Mouse (Mus musculus): ENCODE results near the gene Gng2. TPM values are rescaled to one million over a fixed set of nuclear protein-coding genes. Genes with fewer than 3 reads are reported as not detected.
A peak's percentile ranks its signal among the peaks of the same experiment; 100 is the strongest.

The Gng2 gene
- polyA plus RNA-seq, 1 experiment from 2014 or later = 60.6 TPM

DNA sequence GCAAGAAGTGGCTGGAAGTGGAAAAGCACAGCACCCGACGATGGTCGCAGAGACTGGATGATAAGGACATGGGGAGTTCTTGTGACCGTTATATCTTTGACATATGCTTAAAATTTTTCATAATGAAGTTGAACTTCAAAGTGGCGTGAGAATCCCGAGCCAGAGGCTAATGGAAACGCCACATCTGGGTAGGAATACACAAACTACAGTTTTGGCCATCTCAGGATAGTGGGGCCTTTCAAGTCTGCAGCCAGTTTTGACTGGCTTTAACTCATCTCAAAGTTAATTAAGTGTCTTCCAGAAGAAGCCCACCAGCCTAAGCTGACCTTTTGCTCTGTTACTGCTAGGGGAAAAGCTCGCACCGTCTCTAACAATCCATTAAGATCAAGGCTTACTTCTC, 17.6 kb downstream of the Gng2 start:
- Histone ChIP-seq H3K9ac (no peak overlapping the region), H3K27me3 (no peaks in the 10 kb centered on the region), H3K4me2 (no peak overlapping the region), H3K36me3 (0 out of 2 replicates have a peak, but pooled peaks cover 6% of the 10 kb centered on the region), H3K27ac (no peak overlapping the region), H3K4me1 (peaks cover 6% of the 10 kb centered on the region; the same call in 1 of the 2 replicates), H3K9me3 (no peaks in the 10 kb centered on the region), H3K4me3 (no peak overlapping the region)
- no peak for ATAC-seq (ENCODE audit: insufficient number of reproducible peaks, low FRiP score, low TSS enrichment, low read depth)
- whole genome bisulfite sequencing = 56% methylated on average over 9 of the region's 9 CpGs

DNA sequence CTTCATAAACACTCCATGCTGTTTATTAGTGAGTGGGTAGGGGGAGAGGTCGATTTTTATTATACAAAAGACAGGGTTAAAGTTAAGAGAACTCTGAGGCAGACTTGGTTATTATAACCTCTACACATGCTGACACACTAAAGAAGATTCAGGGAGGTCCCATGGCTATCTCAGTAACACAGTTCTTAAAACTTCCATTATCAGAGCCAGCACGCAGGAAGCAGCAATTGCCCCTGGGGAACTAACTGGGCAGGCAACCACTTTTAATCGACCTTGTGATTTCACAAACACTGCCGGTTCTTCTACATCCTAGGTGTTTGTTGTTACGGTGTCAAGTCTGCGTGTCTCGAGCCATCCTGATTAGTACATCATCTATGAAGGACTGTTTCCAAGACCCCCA, 22.4 kb downstream of the Gng2 start:
- H3K4me1 ChIP-seq = peaks cover 3% of the 10 kb centered on the region; the same call in 1 of the 2 replicates
- ATAC-seq (ENCODE audit: insufficient number of reproducible peaks, low FRiP score, low TSS enrichment, low read depth) = no peak
- 86% methylated on average over 7 of the region's 7 CpGs for WGBS
- no peak overlapping the region for H3K4me2 ChIP-seq
- 0 out of 2 replicates have a peak, but pooled peaks cover 6% of the 10 kb centered on the region for H3K36me3 ChIP-seq
- no peak overlapping the region for H3K4me3 ChIP-seq
- H3K9me3 ChIP-seq = no peaks in the 10 kb centered on the region
- H3K27me3 ChIP-seq = no peaks in the 10 kb centered on the region
- no peak overlapping the region for H3K9ac ChIP-seq
- no peak overlapping the region for H3K27ac ChIP-seq

DNA sequence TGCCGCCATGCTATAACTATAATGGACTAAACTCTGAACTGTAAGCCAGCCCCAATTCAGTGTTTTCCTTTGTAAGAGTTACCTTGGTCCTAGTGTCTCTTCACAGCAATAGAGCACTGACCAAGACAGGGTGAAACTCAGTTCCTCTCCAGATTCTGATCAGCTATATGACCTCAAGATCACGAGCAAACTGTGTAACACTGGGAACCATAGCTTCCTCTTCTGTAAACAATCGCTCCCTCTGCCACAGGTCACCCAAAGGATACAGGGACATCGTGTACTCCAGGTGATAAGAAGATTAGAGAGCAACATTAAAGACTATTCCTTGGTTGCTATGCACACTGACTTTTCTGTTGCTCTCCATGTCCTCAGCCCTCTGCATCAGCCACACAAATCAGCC, 26.6 kb downstream of the Gng2 start:
- no peak overlapping the region for H3K27ac ChIP-seq
- no peaks in the 10 kb centered on the region for H3K27me3 ChIP-seq
- no peak overlapping the region for H3K9ac ChIP-seq
- H3K4me3 ChIP-seq = no peak overlapping the region
- H3K36me3 ChIP-seq = 0 out of 2 replicates have a peak, but pooled peaks cover 2% of the 10 kb centered on the region
- WGBS = 89% methylated on average over 4 of the region's 4 CpGs
- H3K4me1 ChIP-seq = no peaks in the 10 kb centered on the region
- H3K4me2 ChIP-seq = no peak overlapping the region
- H3K9me3 ChIP-seq = no peaks in the 10 kb centered on the region
- ATAC-seq (ENCODE audit: insufficient number of reproducible peaks, low FRiP score, low TSS enrichment, low read depth) = no peak

DNA sequence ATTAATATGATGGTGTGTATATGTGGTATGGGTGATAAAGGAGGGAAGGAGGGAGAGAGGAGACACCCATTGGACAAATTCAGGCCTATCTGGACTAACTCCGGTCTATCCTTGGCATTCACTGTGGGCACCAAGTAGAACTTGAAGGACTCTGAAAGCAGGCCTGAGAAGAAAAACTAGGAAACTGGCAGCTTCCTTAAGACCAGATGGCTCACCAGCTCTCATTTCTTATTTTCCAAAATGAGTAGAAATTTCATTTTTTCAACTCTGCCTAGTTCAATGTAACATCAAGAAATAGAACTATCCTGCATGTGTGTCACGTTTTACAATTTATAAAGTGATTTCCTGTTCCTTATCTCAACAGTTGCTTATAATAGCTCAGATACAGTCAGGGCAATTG, 28.0 kb downstream of the Gng2 start:
- no peak for ATAC-seq (ENCODE audit: insufficient number of reproducible peaks, low FRiP score, low TSS enrichment, low read depth)

DNA sequence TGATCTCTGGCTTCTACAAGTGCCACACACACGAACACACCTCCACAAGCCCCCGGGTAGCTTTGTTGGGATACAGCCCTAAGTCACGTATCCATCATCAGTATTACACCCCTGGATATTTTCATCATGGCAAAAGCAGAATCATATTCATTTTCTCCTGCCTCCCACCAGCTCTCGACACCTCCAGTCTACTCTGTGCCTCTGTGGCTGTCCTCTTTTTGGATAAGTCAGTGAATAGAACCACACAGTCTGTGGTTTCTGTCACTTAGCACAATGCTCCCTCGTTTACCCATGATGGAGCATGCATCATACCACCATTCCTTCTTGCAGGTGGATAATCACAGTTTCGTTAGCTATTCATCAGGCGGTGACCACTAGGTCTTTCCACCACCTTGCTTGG, 31.2 kb downstream of the Gng2 start:
- H3K4me2 ChIP-seq = no peak overlapping the region
- H3K4me3 ChIP-seq = no peak overlapping the region
- no peak overlapping the region for H3K27ac ChIP-seq
- H3K36me3 ChIP-seq = no peaks in the 10 kb centered on the region
- no peaks in the 10 kb centered on the region for H3K4me1 ChIP-seq
- no peak overlapping the region for H3K9ac ChIP-seq
- H3K27me3 ChIP-seq = no peaks in the 10 kb centered on the region
- WGBS = 92% methylated on average over 7 of the region's 7 CpGs
- no peak for ATAC-seq (ENCODE audit: insufficient number of reproducible peaks, low FRiP score, low TSS enrichment, low read depth)
- no peaks in the 10 kb centered on the region for H3K9me3 ChIP-seq

More for the DNA sequence above, 28.0 kb downstream of the Gng2 start:
- Histone ChIP-seq H3K9ac (no peak overlapping the region), H3K27me3 (no peaks in the 10 kb centered on the region), H3K9me3 (no peaks in the 10 kb centered on the region), H3K27ac (peak overlapping the region; percentile 27; the same call in 1 of the 2 replicates), H3K4me2 (no peak overlapping the region), H3K36me3 (no peaks in the 10 kb centered on the region), H3K4me3 (no peak overlapping the region), H3K4me1 (no peaks in the 10 kb centered on the region)
- WGBS = 93% methylated on average over 2 of the region's 2 CpGs

DNA sequence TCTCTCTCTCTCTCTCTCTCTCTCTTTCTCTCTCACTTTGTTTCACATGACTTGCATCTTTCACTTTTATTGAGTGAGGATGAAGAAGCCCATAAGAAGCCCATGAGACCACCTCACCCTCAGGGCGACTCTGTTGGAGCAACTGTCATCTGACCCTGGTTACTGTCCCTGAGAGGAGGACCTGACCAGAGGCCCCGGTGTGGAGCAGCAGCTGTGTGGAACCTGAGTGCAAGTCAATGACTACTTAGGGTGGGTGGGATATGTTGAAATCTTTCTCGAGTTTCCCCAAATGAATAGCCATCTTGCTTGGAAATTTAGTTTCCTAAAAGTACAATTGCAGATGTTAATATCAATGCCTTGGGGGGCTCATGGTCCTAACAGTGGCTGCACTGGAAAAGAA, 34.7 kb downstream of the Gng2 start:
- no peak for ATAC-seq (ENCODE audit: insufficient number of reproducible peaks, low FRiP score, low TSS enrichment, low read depth)
- 62% methylated on average over 3 of the region's 3 CpGs for WGBS
- Histone ChIP-seq H3K4me3 (no peak overlapping the region), H3K36me3 (no peaks in the 10 kb centered on the region), H3K27me3 (no peaks in the 10 kb centered on the region), H3K27ac (no peak overlapping the region), H3K9ac (no peak overlapping the region), H3K9me3 (no peaks in the 10 kb centered on the region), H3K4me1 (no peaks in the 10 kb centered on the region), H3K4me2 (no peak overlapping the region)

DNA sequence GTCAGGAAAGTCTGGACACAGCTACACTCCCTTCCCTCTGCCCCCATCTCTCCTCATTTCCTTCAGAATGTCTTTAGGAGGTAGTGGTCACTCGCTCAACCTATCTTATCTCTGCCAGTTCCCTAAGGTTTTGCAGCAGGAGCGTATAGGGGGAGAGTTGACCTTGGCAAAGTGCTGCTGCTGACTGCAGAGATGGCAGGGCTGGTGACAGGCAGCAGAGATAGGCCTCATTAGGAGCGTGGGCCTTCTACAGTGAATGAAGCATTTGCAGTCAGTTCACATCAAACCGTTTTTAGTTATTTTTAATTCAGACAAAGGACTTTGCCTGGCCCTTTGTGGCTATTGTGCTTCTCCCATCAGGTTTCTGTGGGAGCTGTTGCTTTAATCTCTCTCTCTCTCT, 35.1 kb downstream of the Gng2 start:
- no peak for ATAC-seq (ENCODE audit: insufficient number of reproducible peaks, low FRiP score, low TSS enrichment, low read depth)
- no peaks in the 10 kb centered on the region for H3K4me1 ChIP-seq
- H3K36me3 ChIP-seq = no peaks in the 10 kb centered on the region
- no peak overlapping the region for H3K27ac ChIP-seq
- H3K27me3 ChIP-seq = no peaks in the 10 kb centered on the region
- no peaks in the 10 kb centered on the region for H3K9me3 ChIP-seq
- no peak overlapping the region for H3K4me3 ChIP-seq
- WGBS = 80% methylated on average over 4 of the region's 4 CpGs
- H3K4me2 ChIP-seq = no peak overlapping the region
- H3K9ac ChIP-seq = no peak overlapping the region

DNA sequence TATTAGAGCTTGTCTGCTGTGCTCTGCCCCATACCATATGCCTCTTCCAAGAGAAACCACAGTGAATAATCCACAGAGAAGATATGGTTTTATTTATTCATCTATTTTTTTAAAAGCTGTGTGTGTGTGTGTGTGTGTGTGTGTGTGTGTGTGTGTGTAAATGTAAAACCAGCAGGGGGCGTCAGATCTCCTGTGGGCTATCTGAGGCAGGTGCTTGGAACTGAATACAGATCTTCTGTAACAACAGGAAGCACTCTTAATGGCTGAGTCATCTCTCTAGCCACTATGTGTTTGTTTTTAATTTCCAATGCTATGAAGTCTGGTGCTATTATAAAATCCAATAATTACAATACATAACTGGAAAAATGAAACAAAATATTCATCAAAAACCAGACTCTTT, 37.4 kb downstream of the Gng2 start:
- 91% methylated on average over 1 of the region's 1 CpGs for WGBS
- H3K36me3 ChIP-seq = no peaks in the 10 kb centered on the region
- no peak overlapping the region for H3K4me3 ChIP-seq
- no peaks in the 10 kb centered on the region for H3K27me3 ChIP-seq
- no peaks in the 10 kb centered on the region for H3K4me1 ChIP-seq
- H3K27ac ChIP-seq = no peak overlapping the region
- no peak for ATAC-seq (ENCODE audit: insufficient number of reproducible peaks, low FRiP score, low TSS enrichment, low read depth)
- no peaks in the 10 kb centered on the region for H3K9me3 ChIP-seq
- no peak overlapping the region for H3K4me2 ChIP-seq
- H3K9ac ChIP-seq = no peak overlapping the region

DNA sequence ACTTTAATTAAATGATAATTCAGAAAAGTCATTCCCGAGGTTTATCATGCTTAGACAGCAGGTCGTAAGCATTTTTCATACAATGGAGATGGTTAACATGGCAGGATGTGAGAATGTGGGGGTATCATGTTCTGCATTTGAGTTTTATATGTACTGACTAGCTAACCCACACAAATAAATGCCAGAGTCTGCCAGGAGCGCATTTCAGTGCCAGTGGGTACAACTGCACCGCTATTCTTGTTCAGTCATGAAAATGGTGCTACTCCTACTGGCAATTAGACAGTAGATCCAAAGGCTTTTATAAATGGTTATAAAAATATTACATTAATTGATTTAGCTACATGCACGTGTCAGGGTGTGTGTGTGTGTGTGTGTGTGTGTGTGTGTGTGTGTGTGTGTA, 38.9 kb downstream of the Gng2 start:
- Histone ChIP-seq H3K9me3 (no peaks in the 10 kb centered on the region), H3K4me1 (no peaks in the 10 kb centered on the region), H3K4me3 (no peak overlapping the region), H3K27ac (no peak overlapping the region), H3K4me2 (no peak overlapping the region), H3K9ac (no peak overlapping the region), H3K36me3 (no peaks in the 10 kb centered on the region), H3K27me3 (no peaks in the 10 kb centered on the region)
- 82% methylated on average over 5 of the region's 5 CpGs for WGBS
- no peak for ATAC-seq (ENCODE audit: insufficient number of reproducible peaks, low FRiP score, low TSS enrichment, low read depth)

DNA sequence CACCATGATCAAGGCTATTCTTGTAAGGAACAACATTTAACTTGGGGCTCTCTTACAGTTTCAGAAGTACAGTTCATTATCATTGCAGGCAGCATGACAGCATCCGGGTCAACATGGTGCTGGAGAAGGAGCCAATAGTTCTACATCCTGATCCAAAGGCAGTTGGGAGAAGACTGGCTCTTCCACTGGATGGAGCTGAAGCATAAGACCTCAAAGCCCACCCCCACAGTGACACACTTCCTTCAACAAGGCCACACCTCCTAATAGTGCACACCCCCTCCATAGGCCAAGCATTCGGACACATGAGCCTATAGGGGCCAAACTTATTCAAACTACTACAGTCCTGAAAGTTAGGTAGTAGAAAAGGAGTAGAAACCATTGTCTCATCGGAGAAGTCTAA, 42.3 kb downstream of the Gng2 start:
- Histone ChIP-seq H3K27ac (no peak overlapping the region), H3K27me3 (no peaks in the 10 kb centered on the region), H3K9me3 (no peaks in the 10 kb centered on the region), H3K36me3 (no peaks in the 10 kb centered on the region), H3K4me1 (no peaks in the 10 kb centered on the region), H3K4me3 (no peak overlapping the region), H3K4me2 (no peak overlapping the region), H3K9ac (no peak overlapping the region)
- WGBS = 95% methylated on average over 3 of the region's 3 CpGs
- ATAC-seq (ENCODE audit: insufficient number of reproducible peaks, low FRiP score, low TSS enrichment, low read depth) = no peak

DNA sequence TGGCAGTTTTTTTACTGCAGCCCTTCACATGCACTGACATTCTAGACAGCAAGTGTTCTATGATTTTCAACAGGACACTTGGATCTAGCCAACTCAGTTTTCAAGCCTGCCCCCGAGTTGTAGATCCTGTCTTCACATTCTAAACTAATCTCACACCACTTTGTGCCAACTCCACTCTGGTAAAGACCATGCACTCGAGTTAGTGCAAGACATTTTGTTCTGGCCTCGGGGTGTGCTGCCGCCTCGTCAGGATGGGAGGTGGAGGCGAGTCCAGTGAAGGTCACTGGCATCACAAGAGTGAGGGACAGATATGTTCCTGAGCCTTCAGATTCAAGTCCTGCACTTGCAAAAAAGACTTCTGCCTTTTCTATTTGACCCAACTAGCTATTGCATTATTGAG, 44.1 kb downstream of the Gng2 start:
- H3K9ac ChIP-seq = no peak overlapping the region
- H3K9me3 ChIP-seq = no peaks in the 10 kb centered on the region
- H3K27ac ChIP-seq = no peak overlapping the region
- no peaks in the 10 kb centered on the region for H3K4me1 ChIP-seq
- no peak overlapping the region for H3K4me3 ChIP-seq
- 79% methylated on average over 6 of the region's 6 CpGs for WGBS
- H3K36me3 ChIP-seq = no peaks in the 10 kb centered on the region
- H3K27me3 ChIP-seq = no peaks in the 10 kb centered on the region
- H3K4me2 ChIP-seq = no peak overlapping the region
- no peak for ATAC-seq (ENCODE audit: insufficient number of reproducible peaks, low FRiP score, low TSS enrichment, low read depth)

DNA sequence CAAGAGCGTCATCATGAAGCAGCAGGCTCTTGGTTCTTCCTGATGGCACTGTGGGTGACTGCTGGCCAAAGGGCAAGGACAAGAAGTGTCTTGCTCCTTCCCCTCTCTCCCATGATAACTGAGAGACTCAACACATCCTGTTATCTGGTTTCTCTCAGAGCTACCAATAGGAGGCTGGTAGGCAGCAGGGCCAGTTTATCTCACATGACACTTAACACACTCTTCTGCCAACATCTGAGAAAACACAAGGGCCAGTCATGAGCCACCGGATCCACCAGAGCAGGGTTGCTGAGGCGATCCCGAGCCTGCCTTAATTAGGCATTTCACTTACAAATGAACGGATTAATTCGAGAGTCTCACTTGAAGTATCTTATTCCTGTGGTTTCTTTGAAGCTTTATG, 49.5 kb downstream of the Gng2 start:
- Histone ChIP-seq H3K27me3 (no peaks in the 10 kb centered on the region), H3K4me1 (no peaks in the 10 kb centered on the region), H3K9me3 (no peaks in the 10 kb centered on the region), H3K36me3 (no peaks in the 10 kb centered on the region), H3K4me3 (no peak overlapping the region), H3K9ac (no peak overlapping the region), H3K4me2 (no peak overlapping the region), H3K27ac (no peak overlapping the region)
- ATAC-seq (ENCODE audit: insufficient number of reproducible peaks, low FRiP score, low TSS enrichment, low read depth) = no peak
- WGBS = 55% methylated on average over 6 of the region's 6 CpGs

DNA sequence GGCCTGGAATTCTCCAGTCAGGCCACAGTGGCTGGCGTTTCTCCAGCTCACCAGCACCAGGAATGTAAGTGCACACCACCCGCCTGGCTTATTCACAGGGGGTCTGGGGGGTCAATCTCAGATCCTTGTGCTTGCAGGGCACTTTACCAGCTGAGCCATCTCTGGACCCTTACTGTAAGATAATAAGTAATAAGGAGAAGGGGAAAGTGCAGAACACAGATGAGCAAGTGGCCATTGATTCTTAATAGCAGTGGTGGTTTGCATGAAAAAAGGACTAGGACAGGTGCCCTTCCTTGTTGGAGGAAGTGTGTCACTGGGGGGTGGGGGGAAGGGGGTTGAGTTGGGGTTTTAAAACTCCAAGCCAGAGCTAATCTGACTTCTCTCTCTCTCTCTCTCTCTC, 50.3 kb downstream of the Gng2 start:
- Histone ChIP-seq H3K4me3 (no peak overlapping the region), H3K4me2 (no peak overlapping the region), H3K27me3 (no peaks in the 10 kb centered on the region), H3K9ac (no peak overlapping the region), H3K27ac (no peak overlapping the region), H3K36me3 (no peaks in the 10 kb centered on the region), H3K4me1 (no peaks in the 10 kb centered on the region), H3K9me3 (no peaks in the 10 kb centered on the region)
- ATAC-seq (ENCODE audit: insufficient number of reproducible peaks, low FRiP score, low TSS enrichment, low read depth) = no peak
- 57% methylated on average over 2 of the region's 2 CpGs for WGBS

Measured in limb, embryonic 15.5 days (tissue).